Mouse (Mus musculus): ENCODE results near the gene Tecpr1.

- TF ChIP-seq CTCF (IDR thresholded peaks at IDR 0.05; ENCODE audit: extremely low read depth, insufficient read depth, insufficient read length, insufficient replicate concordance) (no peak), POLR2A (IDR thresholded peaks at IDR 0.05; ENCODE audit: low read depth, low read length) (peak; percentile 28)
These were observed 31.6 kb upstream of the Tecpr1 start for GRCm38 (mm10) chr5:144254811-144255631.
